Mouse (Mus musculus): ENCODE results near the gene Igflr1. TPM values are rescaled to one million over a fixed set of nuclear protein-coding genes. Genes with fewer than 3 reads are reported as not detected.

The Igflr1 gene
- polyA plus RNA-seq, 1 experiment from 2014 or later: 3.2 TPM

- Histone ChIP-seq H3K36me3 (peaks cover 48% of the 10 kb centered on the region), H3K4me3 (peak within 1 kb of the TSS; percentile 73), H3K4me2 (replicated peaks) (peak within 1 kb of the TSS; percentile 88), H3K27ac (peak within 1 kb of the TSS; percentile 65; the same call in 1 of the 2 replicates), H3K27me3 (no peaks in the 10 kb centered on the region), H3K4me1 (peaks cover 21% of the 10 kb centered on the region), H3K9me3 (no peaks in the 10 kb centered on the region), H3K9ac (peak within 1 kb of the TSS; percentile 75)
- ATAC-seq (ENCODE audit: low FRiP score, low read depth): peak; percentile 95
- WGBS: under 1% methylated on average over 60 of the region's 84 CpGs
Observed at GRCm38 (mm10) chr7:30534633-30535577, 30.3 kb upstream of the Igflr1 start, which contains the start of gene Arhgap33. Gene Arhgap33, minus strand, starts transcription at chr7:30535060.

DNA sequence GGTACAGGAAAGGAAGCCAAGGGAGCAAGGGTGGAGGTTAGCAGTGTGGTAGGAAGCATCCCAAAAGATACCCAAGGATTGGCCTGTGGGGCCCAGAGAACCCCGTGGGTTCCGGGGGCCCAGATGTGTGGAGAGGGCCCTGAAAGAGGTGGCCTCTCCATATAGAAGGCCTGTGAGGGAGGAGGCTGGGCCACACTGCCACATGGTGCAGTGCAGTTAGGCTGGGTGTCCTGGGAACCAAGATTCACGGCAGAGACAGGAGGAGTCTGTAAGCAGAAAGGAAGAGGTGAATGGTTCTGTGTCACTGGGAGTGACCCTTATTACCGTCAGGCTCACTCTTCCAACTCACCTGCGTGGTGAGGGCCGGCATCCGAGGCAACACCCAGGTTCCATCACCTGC is 24.7 kb upstream of the Igflr1 start:
- Histone ChIP-seq H3K9ac (no peak overlapping the region), H3K36me3 (peaks cover 52% of the 10 kb centered on the region), H3K4me2 (replicated peaks) (no peak overlapping the region), H3K4me1 (peaks cover 1% of the 10 kb centered on the region), H3K4me3 (no peak overlapping the region), H3K9me3 (no peaks in the 10 kb centered on the region), H3K27me3 (no peaks in the 10 kb centered on the region), H3K27ac (no peak overlapping the region)
- no peak for ATAC-seq (ENCODE audit: low FRiP score, low read depth)
- 88% methylated on average over 7 of the region's 7 CpGs for WGBS

DNA sequence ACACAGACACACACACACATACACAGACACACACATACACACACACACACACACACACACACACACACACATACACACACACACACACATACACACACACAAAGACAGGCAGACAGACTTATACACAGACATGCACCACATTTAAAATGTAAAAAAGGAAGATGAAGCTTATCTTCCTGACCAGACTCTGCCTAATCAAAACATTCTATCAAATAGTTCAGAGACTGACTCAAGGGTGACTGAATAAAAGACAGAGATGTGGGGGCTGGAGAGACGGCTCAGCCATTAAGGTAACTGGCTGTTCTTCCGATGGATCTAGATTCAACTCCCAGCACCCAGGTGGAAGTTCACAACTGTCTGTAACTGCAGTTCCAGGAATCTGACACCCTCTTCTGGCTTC is 20.9 kb upstream of the Igflr1 start:
- Histone ChIP-seq H3K27ac (no peak overlapping the region), H3K36me3 (peaks cover 75% of the 10 kb centered on the region)
- WGBS: 94% methylated on average over 2 of the region's 2 CpGs

DNA sequence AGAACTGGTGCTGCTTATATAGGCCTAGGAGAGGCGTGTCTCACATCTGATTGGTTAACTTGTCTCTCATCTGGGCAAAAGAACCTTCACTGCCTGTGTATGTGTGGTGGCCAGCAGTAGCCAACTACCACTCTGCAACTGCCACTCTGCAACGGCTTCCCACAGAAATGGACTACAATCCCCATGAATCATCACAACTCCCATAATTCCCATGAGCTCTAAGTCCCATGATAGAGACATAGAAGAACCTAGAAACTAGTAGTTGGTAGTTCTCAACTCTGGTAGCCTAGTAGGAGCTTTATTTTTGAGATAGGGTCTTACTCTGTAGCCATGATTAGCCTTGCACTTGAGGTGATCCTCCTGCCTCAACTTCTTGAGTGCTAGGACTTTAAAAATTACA is 15.3 kb upstream of the Igflr1 start:
- H3K9ac ChIP-seq: no peak overlapping the region
- 87% methylated on average over 2 of the region's 2 CpGs for WGBS
- H3K4me1 ChIP-seq: peaks cover 23% of the 10 kb centered on the region
- H3K27ac ChIP-seq: no peak overlapping the region
- H3K36me3 ChIP-seq: peaks cover 50% of the 10 kb centered on the region
- no peak for ATAC-seq (ENCODE audit: low FRiP score, low read depth)
- no peak overlapping the region for H3K4me3 ChIP-seq
- no peak overlapping the region for H3K4me2 ChIP-seq (replicated peaks)
- H3K9me3 ChIP-seq: no peaks in the 10 kb centered on the region
- no peaks in the 10 kb centered on the region for H3K27me3 ChIP-seq

More for the DNA sequence above, 20.9 kb upstream of the Igflr1 start:
- Histone ChIP-seq H3K9ac (no peak overlapping the region), H3K4me3 (no peak overlapping the region), H3K27me3 (no peaks in the 10 kb centered on the region), H3K4me2 (replicated peaks) (no peak overlapping the region), H3K9me3 (no peaks in the 10 kb centered on the region), H3K4me1 (no peaks in the 10 kb centered on the region)
- ATAC-seq (ENCODE audit: low FRiP score, low read depth): no peak

DNA sequence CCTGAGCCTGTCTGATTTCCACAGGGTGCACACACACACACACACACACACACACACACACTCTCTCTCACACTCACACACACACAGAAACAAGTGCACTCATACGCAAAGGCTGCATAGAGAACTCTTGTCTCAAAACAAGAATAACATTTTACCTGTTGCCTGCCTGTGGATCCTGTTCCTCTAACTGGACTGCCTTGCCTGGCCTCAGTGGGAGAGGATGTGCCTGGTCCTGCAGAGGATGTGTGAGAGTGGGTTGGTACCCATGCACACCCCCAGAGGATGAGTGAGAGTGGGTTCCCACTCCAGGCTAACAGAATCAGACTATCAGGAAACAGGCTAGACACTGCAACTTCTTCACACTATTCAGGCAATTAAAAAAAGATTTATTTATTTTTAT is 14.6 kb upstream of the Igflr1 start:
- peaks cover 52% of the 10 kb centered on the region for H3K36me3 ChIP-seq
- H3K4me2 ChIP-seq (replicated peaks): 0 out of 2 replicates have a peak overlapping the region, but pooled peaks have one; percentile 94
- 100% methylated on average over 1 of the region's 1 CpGs for WGBS
- no peak for ATAC-seq (ENCODE audit: low FRiP score, low read depth)
- peaks cover 23% of the 10 kb centered on the region for H3K4me1 ChIP-seq
- H3K27ac ChIP-seq: no peak overlapping the region
- H3K9ac ChIP-seq: no peak overlapping the region
- H3K9me3 ChIP-seq: no peaks in the 10 kb centered on the region
- H3K27me3 ChIP-seq: no peaks in the 10 kb centered on the region
- H3K4me3 ChIP-seq: 0 out of 2 replicates have a peak overlapping the region, but pooled peaks have one; percentile 68

GRCm38 (mm10) chr7:30551445-30552101 is 13.7 kb upstream of the Igflr1 start:
- H3K9ac ChIP-seq: peak overlapping the region; percentile 75
- peak overlapping the region; percentile 94 for H3K4me2 ChIP-seq (replicated peaks)
- H3K9me3 ChIP-seq: no peaks in the 10 kb centered on the region
- H3K4me1 ChIP-seq: peaks cover 23% of the 10 kb centered on the region
- H3K36me3 ChIP-seq: peaks cover 52% of the 10 kb centered on the region
- H3K27ac ChIP-seq: peak overlapping the region; percentile 95
- peak; percentile 65 for ATAC-seq (ENCODE audit: low FRiP score, low read depth)
- H3K27me3 ChIP-seq: no peaks in the 10 kb centered on the region
- WGBS: 3% methylated on average over 10 of the region's 10 CpGs
- peak overlapping the region; percentile 68 for H3K4me3 ChIP-seq

GRCm38 (mm10) chr7:30552102-30553020 is 12.9 kb upstream of the Igflr1 start, which contains the start of the genes Hspb6 and Proser3:
Gene Hspb6, plus strand, starts transcription at chr7:30552178.
Gene Proser3, minus strand, starts transcription at chr7:30552299.
- WGBS: under 1% methylated on average over 44 of the region's 44 CpGs
- peak within 1 kb of the TSS; percentile 77 for H3K9ac ChIP-seq
- H3K36me3 ChIP-seq: peaks cover 56% of the 10 kb centered on the region

DNA sequence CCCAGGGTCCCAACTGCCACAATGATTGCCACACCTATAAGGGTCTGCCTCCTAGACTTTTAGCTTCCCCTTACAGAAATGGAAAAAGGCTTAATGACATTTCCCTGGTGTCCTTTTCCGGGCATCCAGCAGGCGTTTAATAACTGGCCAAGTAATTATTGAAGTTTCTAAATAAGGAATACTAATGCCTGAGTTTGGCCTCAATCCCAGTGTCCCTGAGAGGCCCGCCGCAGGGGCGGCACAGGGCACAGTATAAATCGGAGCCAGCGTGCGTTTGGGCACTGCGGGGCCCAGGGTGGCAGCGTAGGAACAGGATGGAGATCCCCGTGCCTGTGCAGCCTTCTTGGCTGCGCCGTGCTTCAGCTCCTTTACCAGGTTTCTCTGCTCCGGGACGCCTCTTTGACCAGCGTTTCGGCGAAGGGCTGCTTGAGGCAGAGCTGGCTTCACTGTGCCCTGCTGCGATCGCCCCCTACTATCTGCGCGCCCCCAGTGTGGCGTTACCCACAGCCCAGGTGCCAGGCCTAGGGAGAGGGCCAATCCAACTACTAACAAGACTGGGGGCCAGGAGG is 12.1 kb upstream of the Igflr1 start:
- Histone ChIP-seq H3K9ac (peak overlapping the region; percentile 77), H3K4me1 (peaks cover 27% of the 10 kb centered on the region), H3K27me3 (no peaks in the 10 kb centered on the region), H3K4me3 (peak overlapping the region; percentile 68), H3K27ac (peak overlapping the region; percentile 95), H3K4me2 (replicated peaks) (peak overlapping the region; percentile 94), H3K36me3 (peaks cover 51% of the 10 kb centered on the region), H3K9me3 (no peaks in the 10 kb centered on the region)
- 5% methylated on average over 23 of the region's 23 CpGs for WGBS
- ATAC-seq (ENCODE audit: low FRiP score, low read depth): no peak

More at GRCm38 (mm10) chr7:30552102-30553020, 12.9 kb upstream of the Igflr1 start, which contains the start of the genes Hspb6 and Proser3:
- peak within 1 kb of the TSS; percentile 68 for H3K4me3 ChIP-seq
- peak within 1 kb of the TSS; percentile 95 for H3K27ac ChIP-seq
- no peaks in the 10 kb centered on the region for H3K27me3 ChIP-seq
- H3K4me2 ChIP-seq (replicated peaks): peak within 1 kb of the TSS; percentile 94
- H3K9me3 ChIP-seq: no peaks in the 10 kb centered on the region
- peaks cover 23% of the 10 kb centered on the region for H3K4me1 ChIP-seq
- ATAC-seq (ENCODE audit: low FRiP score, low read depth): peak; percentile 95

GRCm38 (mm10) chr7:30553810-30554584 is 11.2 kb upstream of the Igflr1 start:
- Histone ChIP-seq H3K4me1 (peaks cover 36% of the 10 kb centered on the region), H3K4me3 (peak overlapping the region; percentile 68), H3K9ac (peak overlapping the region; percentile 77), H3K9me3 (no peaks in the 10 kb centered on the region), H3K4me2 (replicated peaks) (peak overlapping the region; percentile 94), H3K27ac (peak overlapping the region; percentile 95; the same call in 1 of the 2 replicates), H3K36me3 (peaks cover 42% of the 10 kb centered on the region), H3K27me3 (no peaks in the 10 kb centered on the region)
- 84% methylated on average over 22 of the region's 22 CpGs for WGBS
- no peak for ATAC-seq (ENCODE audit: low FRiP score, low read depth)

- Histone ChIP-seq H3K27me3 (no peaks in the 10 kb centered on the region), H3K4me3 (no peak overlapping the region), H3K9me3 (no peaks in the 10 kb centered on the region), H3K4me2 (replicated peaks) (no peak overlapping the region), H3K36me3 (peaks cover 36% of the 10 kb centered on the region), H3K4me1 (peaks cover 46% of the 10 kb centered on the region), H3K27ac (no peak overlapping the region), H3K9ac (no peak overlapping the region)
- 93% methylated on average over 18 of the region's 18 CpGs for WGBS
- no peak for ATAC-seq (ENCODE audit: low FRiP score, low read depth)
Observed at GRCm38 (mm10) chr7:30556894-30557536, 8.2 kb upstream of the Igflr1 start.

Data from limb, embryonic 13.5 days (tissue).